Mouse (Mus musculus): ENCODE results near the gene Asic2. TPM values are rescaled to one million over a fixed set of nuclear protein-coding genes. Genes with fewer than 3 reads are reported as not detected.

Asic2 gene
- total RNA-seq, 2 experiments from 2014 or later: 58.4 to 61.0 TPM

GRCm38 (mm10) chr11:81489144-81489735 is 479.0 kb downstream of the Asic2 start:
- DNase-seq (ENCODE audit: extremely low spot score in 1 of 2, low spot score in 1 of 2): no peak

GRCm38 (mm10) chr11:81488681-81489080 is 479.6 kb downstream of the Asic2 start:
- no peak for DNase-seq (ENCODE audit: extremely low spot score in 1 of 2, low spot score in 1 of 2)

- peak; percentile 29 to 37 for DNase-seq (ENCODE audit: extremely low spot score in 1 of 2, low spot score in 1 of 2)
Measured at GRCm38 (mm10) chr11:81486265-81486940, 481.9 kb downstream of the Asic2 start.

GRCm38 (mm10) chr11:81481198-81481597 is 487.1 kb downstream of the Asic2 start:
- DNase-seq (ENCODE audit: extremely low spot score in 1 of 2, low spot score in 1 of 2): no peak

- no peak for DNase-seq (ENCODE audit: extremely low spot score in 1 of 2, low spot score in 1 of 2)
Measured at GRCm38 (mm10) chr11:81476231-81476630, 492.0 kb downstream of the Asic2 start.

GRCm38 (mm10) chr11:81474121-81474520 is 494.1 kb downstream of the Asic2 start:
- no peak for DNase-seq (ENCODE audit: extremely low spot score in 1 of 2, low spot score in 1 of 2)

GRCm38 (mm10) chr11:81462199-81462598 is 506.1 kb downstream of the Asic2 start:
- DNase-seq (ENCODE audit: extremely low spot score in 1 of 2, low spot score in 1 of 2): peak in 1 of 2 experiments; percentile 56

- DNase-seq (ENCODE audit: extremely low spot score in 1 of 2, low spot score in 1 of 2): no peak
Measured at GRCm38 (mm10) chr11:81461748-81462147, 506.5 kb downstream of the Asic2 start.

GRCm38 (mm10) chr11:81454921-81455320 is 513.3 kb downstream of the Asic2 start:
- no peak for DNase-seq (ENCODE audit: extremely low spot score in 1 of 2, low spot score in 1 of 2)

- DNase-seq (ENCODE audit: extremely low spot score in 1 of 2, low spot score in 1 of 2): no peak
Measured at GRCm38 (mm10) chr11:81454111-81454510, 514.1 kb downstream of the Asic2 start.

GRCm38 (mm10) chr11:81449271-81449705 is 519.0 kb downstream of the Asic2 start:
- DNase-seq (ENCODE audit: extremely low spot score in 1 of 2, low spot score in 1 of 2): no peak

GRCm38 (mm10) chr11:81446347-81446746 is 521.9 kb downstream of the Asic2 start:
- DNase-seq (ENCODE audit: extremely low spot score in 1 of 2, low spot score in 1 of 2): no peak

GRCm38 (mm10) chr11:81426857-81427256 is 541.4 kb downstream of the Asic2 start:
- no peak for DNase-seq (ENCODE audit: extremely low spot score in 1 of 2, low spot score in 1 of 2)

GRCm38 (mm10) chr11:81419112-81419511 is 549.1 kb downstream of the Asic2 start:
- no peak for DNase-seq (ENCODE audit: extremely low spot score in 1 of 2, low spot score in 1 of 2)

GRCm38 (mm10) chr11:81418027-81418426 is 550.2 kb downstream of the Asic2 start:
- no peak for DNase-seq (ENCODE audit: extremely low spot score in 1 of 2, low spot score in 1 of 2)

- peak in 1 of 2 experiments; percentile 27 for DNase-seq (ENCODE audit: extremely low spot score in 1 of 2, low spot score in 1 of 2)
Measured at GRCm38 (mm10) chr11:81416319-81416718, 551.9 kb downstream of the Asic2 start.

- no peak for DNase-seq (ENCODE audit: extremely low spot score in 1 of 2, low spot score in 1 of 2)
Measured at GRCm38 (mm10) chr11:81414596-81414995, 553.7 kb downstream of the Asic2 start.

GRCm38 (mm10) chr11:81411251-81411650 is 557.0 kb downstream of the Asic2 start:
- no peak for DNase-seq (ENCODE audit: extremely low spot score in 1 of 2, low spot score in 1 of 2)

- no peak for DNase-seq (ENCODE audit: extremely low spot score in 1 of 2, low spot score in 1 of 2)
Measured at GRCm38 (mm10) chr11:81405951-81406350, 562.3 kb downstream of the Asic2 start.

GRCm38 (mm10) chr11:81402263-81402662 is 566.0 kb downstream of the Asic2 start:
- DNase-seq (ENCODE audit: extremely low spot score in 1 of 2, low spot score in 1 of 2): no peak

GRCm38 (mm10) chr11:81392855-81393254 is 575.4 kb downstream of the Asic2 start:
- no peak for DNase-seq (ENCODE audit: extremely low spot score in 1 of 2, low spot score in 1 of 2)

GRCm38 (mm10) chr11:81386185-81386584 is 582.1 kb downstream of the Asic2 start:
- DNase-seq (ENCODE audit: extremely low spot score in 1 of 2, low spot score in 1 of 2): no peak

All from layer of hippocampus, postnatal 25 days (tissue).